Mouse (Mus musculus): ENCODE measurements around the gene Gal3st2b.
"Not testable (repeated sequence)": the region's sequence is repeated elsewhere in the genome, so short reads cannot be mapped to it uniquely, and the experiment has no call there.

Gal3st2b gene

DNA sequence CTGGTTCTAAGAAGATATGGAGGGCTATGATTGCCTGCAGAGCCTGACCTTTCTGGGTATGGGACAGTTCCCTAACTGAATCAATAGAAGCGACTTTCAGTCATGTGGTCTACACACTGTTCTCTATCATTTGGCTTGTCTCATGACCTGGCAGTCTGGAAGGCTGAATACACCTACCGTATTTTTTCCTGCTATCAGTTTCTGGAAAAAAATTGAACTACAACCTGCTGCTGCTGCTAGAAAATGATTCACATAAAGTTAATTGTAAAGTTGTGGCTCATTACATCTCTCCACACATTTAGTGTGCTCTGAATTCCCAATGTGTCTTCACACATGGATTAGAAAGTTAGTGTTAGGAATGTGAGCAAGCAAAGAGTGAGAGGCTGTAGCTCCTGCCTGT is at the start of gene Gal3st2b:
Gene Gal3st2b (plus strand): TSS at position 301 of the 400 bp plus-strand sequence.
- DNase-seq (ENCODE audit: low read depth, low spot score): not testable (repeated sequence)

DNA sequence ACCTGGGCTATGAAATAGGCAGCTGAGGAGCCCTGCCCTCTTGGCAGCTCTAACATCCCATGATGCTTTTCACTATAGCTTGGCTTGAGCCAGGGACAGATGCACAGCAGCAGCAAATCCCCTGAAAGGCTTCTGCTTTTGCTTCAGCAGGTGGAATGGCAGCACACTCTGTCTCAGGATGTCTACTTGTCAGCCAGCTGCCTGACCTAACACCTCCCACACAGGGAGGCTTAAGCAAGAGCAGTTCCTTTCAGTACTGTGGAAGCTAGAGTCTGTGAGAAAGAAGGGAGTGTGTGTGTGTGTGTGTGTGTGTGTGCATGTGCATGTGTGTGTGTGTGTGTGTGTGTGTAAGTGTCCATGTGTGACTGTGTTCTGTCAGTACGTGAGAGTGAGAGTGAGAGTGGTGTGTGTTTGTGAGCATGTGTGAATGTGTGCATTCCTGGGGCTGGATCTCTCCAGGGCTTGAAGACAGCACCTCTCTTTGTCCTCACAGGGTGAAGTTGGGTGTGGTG is 46.5 kb upstream of the Gal3st2b start:
- not testable (repeated sequence) for DNase-seq (ENCODE audit: low read depth, low spot score)

DNA sequence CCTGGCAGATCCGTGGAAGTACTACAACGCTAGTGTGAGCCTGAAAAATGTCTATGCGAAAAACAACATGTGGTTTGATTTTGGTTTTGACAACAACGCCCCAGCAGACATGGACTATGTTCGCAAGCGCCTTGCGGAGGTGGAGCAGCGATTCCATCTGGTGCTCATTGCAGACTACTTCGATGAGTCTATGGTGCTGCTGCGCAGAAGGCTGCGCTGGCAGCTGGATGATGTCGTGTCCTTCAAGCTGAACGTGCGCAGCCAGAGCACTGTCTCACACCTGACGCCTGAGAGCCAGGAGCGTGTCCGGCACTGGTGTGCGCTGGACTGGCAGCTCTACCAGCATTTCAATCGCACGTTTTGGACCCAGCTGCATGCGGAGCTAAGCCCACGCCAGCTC is 43.7 kb upstream of the Gal3st2b start:
- DNase-seq (ENCODE audit: low read depth, low spot score): peak; percentile 22

DNA sequence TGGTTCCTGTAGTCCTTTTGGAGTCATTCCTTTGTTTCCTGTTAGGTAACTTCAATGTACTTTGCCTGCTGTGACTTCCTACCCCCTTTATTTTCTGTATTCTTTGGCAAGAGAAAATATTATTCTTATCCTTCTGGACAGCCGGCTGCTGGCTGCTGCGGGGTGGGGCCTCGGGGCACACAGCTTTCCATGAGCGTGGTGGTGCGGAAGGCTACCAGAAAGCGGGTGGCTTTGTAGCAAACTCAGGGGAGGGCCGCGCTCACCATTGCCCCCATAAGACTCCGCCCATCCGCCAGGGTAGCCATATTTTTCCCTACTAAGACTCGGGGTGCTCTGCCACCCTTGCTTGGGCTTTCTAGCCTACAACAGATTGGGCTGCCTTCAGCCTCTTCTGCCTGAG is 36.3 kb upstream of the Gal3st2b start:
- DNase-seq (ENCODE audit: low read depth, low spot score): not testable (repeated sequence)

DNA sequence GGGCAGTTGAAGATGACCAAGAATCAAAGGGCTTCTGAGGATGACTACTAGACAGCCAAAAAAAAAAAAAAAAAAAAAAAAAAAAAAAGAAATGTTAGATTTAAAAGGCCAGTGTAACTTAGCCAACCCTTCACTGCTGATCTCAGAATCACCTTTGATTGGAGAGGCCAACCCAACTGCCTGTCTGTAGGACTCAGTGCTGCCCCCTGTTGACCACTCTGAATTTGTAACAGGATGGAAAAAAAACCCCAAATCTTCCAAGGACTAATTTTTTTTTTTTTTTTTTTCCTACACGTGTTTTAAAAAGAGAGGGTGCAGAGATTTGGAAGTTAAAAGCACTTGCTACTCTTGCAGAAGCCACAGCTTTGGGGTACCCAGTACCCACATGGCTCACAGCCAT is 27.2 kb upstream of the Gal3st2b start:
- peak; percentile 12 for DNase-seq (ENCODE audit: low read depth, low spot score)

DNA sequence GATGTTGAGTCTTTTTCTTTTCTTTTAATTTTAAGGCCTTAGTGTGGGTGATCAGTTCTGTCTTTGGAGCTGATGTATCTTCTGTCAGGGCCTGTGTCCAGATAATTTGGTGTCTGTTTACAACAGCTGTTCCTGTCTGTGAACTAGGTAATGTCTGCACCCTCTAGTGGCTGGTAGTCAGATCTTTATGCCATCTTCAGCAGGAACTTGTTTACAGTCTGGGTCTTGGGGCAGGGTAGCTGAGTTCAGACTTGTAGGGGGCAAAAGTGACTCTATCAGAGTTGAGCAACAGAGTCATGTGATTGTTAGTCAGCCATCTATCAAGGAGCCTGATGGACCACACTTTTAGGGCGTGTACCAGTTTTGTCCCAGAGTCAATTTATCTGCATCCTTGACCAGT is 20.7 kb upstream of the Gal3st2b start:
- DNase-seq (ENCODE audit: low read depth, low spot score): not testable (repeated sequence)

DNA sequence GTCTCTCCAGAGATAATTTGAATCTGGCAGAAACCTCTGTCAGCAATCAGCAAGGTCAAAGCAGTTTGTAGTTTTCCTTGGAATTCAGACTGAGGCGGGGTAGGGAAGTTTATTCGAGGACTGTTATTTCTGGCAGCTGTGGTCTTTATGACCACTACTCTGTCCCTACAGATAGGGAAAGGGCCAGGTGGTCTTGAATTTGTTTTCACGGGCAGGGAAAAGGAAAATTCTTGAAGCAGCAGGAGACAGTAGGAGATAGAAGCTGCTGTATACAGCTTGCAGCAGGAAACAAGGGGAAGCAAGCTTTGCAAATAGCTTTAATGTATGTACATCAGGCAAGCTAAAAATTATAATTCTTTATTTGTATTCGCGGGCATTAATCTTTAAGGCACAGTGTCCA is 16.8 kb upstream of the Gal3st2b start:
- not testable (repeated sequence) for DNase-seq (ENCODE audit: low read depth, low spot score)

DNA sequence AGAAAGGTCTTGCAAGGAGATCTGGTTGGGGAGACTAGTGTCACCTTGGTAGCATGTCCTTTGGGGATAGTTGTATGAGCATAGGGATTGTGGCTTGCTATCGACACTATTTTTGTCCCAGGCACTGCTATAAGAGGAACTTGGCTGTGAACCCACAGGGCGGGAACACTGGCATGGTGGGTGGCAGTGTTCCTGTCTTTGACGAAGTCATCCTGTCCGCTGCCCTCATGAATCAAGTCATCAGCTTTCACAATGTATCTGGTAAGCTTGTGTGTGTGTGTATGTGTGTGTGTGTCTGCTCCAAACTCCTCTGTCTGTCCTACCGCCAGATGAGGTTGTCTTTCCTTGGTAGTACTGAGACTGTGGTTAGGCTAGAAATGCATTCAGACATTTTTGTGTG is 11.4 kb upstream of the Gal3st2b start:
- not testable (repeated sequence) for DNase-seq (ENCODE audit: low read depth, low spot score)

DNA sequence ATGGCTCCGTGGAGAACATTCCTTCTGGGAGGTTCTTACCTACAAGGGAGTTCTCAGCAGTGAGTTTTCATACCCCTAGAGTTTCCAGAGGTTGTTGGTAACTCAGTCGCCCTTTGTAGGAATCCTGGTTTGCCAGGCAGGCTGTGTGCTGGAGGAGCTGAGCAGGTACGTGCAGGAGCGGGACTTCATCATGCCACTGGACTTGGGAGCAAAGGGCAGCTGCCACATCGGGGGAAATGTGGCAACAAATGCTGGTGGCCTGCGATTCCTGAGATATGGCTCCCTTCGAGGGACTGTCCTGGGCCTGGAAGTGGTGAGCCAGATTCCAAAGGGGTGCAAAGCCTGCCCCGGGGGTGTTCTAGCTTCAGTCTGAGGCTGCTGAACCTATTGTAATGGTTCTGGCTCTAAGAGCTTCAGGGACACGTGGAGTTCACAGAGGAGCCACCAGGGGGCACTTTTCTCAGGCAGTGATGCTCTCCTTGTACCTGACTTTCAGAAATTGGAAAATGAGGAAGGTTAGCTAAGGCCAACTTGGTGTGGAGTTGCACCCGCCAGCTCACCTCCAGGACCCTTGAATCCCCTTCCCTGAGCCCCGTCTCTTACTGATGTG is 9.0 kb upstream of the Gal3st2b start:
- DNase-seq (ENCODE audit: low read depth, low spot score): not testable (repeated sequence)

DNA sequence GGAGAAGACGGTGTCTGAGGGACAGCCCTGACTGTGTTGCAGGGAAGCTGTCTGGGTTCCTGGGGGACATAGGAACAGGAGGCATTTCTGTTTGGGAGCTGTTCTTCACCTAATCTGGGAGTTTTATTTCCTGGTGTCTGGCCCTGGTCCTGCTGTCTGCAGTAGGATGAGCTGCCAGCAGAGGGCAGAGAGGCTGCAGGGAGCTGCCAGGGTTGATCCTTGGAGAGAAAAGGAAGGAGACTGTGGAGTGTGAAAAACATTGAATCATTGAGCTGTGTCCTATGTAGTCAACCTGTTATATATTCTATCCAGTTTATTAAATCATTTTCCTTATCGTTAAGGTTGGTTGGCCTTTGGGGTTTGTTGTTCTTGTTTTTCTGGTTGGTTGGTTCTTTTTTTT is 6.2 kb upstream of the Gal3st2b start:
- not testable (repeated sequence) for DNase-seq (ENCODE audit: low read depth, low spot score)

DNA sequence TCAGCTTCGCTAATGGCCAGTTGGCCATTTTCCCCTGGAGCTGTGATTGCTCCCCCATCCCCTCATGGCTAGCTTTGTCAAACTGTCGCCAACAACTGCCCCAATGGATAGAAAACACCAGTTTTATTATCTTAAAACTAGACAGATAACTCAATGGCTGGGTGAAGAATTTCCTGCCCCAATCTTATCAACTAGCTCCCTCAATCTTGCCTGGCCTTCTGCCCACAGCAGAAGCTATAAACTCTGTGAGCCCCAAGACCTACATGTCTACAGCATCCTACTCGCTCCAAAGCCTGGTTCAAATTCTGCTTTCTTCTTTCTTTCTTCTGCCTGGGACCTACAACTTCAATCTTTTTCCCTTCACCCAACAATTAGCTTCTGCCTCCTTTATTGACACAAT is 951 bp upstream of the Gal3st2b start:
- DNase-seq (ENCODE audit: low read depth, low spot score): not testable (repeated sequence)

DNA sequence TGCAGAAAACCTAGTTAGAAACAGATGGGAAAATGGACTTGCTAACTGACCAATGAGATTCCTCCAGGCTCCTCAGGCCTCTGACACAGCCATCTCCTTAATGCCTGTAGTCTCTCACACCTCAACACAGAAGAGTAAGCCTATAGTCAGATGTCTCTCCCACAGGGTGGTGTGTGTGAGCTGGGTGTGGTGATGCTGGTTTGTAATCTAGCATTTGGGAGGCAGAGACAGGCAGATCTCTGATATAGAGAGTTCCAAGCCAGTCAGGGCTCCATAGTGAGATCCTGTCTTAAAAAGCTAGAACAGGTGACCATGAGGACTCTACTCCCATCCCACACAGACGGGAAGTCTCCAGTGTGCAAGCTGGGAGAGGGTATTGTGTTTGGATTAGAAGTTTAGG is 664 bp downstream of the Gal3st2b start:
- DNase-seq (ENCODE audit: low read depth, low spot score): not testable (repeated sequence)

DNA sequence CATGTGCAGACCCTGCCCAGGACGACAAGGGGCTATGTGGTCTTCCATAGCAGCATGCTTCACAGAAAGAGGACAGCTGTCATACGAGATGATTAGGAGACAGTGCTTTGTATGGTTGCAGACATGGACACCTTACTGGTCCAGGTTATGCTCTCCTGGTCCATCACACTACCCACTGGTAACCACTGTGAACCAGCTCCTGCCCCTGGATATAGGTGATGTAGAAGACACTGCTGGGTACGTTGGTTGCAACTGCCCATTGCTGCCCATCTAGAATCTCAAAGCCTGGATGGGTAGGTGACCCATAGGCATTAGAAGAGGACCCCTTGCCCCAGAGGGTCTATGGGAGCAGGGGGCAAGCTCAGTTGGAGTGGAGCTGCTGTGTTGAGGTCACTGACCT is 1.2 kb downstream of the Gal3st2b start:
- not testable (repeated sequence) for DNase-seq (ENCODE audit: low read depth, low spot score)

DNA sequence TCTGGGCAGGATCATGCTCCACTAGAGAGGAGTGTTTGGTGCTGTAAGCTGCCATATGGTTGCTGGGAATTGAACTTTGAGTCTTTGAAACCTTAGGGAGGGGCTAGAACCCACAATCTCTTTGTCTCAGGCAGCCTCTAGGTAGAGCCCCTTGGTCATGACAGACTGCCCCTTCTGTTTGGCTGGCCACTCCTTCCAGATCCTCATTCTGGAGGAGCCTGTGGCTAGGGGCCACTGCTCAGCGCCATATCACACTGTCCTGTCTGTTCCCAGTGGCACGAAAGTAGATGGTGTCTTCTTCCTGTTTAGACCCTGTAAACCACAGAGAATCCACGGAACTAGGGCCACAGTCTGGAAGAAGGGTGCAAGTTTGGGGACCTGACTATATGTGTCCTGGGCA is 4.5 kb downstream of the Gal3st2b start:
- not testable (repeated sequence) for DNase-seq (ENCODE audit: low read depth, low spot score)

DNA sequence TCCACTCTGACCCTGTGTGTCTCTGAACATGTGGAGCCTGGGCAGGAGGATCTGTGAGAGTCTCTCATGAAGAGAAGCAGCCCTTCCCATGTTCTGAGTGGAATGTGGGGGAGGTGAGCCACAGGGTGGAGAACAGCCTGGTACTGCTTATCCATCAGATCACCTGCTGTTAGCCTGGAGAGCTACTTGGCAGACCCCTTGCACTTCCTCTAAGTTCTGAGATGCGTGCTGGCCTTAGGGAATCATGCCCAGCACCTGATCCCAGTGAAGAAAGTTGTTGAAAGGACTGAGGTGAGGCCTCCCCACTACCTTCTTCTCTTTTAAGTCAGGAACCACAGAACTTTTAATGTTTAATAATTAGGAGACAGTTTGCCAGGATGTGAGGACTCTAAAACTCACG is 5.0 kb downstream of the Gal3st2b start:
- not testable (repeated sequence) for DNase-seq (ENCODE audit: low read depth, low spot score)

DNA sequence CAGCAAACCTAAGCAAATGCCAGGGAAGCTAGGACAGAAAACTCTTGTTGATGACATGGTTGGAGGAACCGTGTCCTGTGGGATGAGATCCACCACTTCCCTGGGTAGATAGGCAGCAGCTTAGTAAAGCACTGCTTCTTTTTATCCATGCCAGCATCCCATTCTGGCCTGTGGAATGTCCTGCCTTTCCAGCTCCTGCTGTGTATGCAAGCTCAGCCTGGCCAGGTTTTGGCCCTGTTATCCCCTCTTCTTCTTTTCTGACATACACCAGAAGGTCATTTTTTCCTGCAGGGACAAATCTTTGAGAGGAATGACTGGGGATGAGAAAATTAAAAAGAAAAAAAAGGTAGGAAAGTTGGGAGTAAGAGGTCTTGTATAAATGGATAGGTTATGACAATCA is 17.3 kb downstream of the Gal3st2b start:
- DNase-seq (ENCODE audit: low read depth, low spot score): not testable (repeated sequence)

DNA sequence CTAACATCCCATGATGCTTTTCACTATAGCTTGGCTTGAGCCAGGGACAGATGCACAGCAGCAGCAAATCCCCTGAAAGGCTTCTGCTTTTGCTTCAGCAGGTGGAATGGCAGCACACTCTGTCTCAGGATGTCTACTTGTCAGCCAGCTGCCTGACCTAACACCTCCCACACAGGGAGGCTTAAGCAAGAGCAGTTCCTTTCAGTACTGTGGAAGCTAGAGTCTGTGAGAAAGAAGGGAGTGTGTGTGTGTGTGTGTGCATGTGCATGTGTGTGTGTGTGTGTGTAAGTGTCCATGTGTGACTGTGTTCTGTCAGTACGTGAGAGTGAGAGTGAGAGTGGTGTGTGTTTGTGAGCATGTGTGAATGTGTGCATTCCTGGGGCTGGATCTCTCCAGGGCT is 19.7 kb downstream of the Gal3st2b start:
- DNase-seq (ENCODE audit: low read depth, low spot score): not testable (repeated sequence)

DNA sequence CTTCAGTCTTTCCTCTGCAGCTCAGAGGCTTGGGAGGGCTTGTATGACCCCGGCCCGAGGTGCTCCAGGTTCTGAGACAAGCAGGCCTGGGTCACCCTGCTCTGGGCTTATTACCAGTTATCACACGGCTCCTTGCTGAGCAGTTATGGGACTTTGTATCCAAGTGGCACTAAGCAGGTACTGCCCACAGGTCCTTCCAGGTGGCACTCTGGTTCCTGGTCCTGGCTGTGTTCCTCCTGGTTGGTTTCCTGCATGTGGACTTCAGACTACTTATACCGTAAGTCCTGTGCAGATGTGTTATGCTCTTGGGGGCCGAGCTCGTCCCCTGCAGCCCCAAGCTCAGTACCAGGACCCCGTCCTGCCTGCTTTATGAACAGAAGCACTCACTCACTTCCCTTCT is 20.3 kb downstream of the Gal3st2b start:
- DNase-seq (ENCODE audit: low read depth, low spot score): not testable (repeated sequence)

DNA sequence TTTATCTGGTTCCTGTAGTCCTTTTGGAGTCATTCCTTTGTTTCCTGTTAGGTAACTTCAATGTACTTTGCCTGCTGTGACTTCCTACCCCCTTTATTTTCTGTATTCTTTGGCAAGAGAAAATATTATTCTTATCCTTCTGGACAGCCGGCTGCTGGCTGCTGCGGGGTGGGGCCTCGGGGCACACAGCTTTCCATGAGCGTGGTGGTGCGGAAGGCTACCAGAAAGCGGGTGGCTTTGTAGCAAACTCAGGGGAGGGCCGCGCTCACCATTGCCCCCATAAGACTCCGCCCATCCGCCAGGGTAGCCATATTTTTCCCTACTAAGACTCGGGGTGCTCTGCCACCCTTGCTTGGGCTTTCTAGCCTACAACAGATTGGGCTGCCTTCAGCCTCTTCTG is 31.0 kb downstream of the Gal3st2b start:
- not testable (repeated sequence) for DNase-seq (ENCODE audit: low read depth, low spot score)

DNA sequence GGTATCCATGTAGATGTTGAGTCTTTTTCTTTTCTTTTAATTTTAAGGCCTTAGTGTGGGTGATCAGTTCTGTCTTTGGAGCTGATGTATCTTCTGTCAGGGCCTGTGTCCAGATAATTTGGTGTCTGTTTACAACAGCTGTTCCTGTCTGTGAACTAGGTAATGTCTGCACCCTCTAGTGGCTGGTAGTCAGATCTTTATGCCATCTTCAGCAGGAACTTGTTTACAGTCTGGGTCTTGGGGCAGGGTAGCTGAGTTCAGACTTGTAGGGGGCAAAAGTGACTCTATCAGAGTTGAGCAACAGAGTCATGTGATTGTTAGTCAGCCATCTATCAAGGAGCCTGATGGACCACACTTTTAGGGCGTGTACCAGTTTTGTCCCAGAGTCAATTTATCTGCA is 48.4 kb downstream of the Gal3st2b start:
- DNase-seq (ENCODE audit: low read depth, low spot score): not testable (repeated sequence)

DNA sequence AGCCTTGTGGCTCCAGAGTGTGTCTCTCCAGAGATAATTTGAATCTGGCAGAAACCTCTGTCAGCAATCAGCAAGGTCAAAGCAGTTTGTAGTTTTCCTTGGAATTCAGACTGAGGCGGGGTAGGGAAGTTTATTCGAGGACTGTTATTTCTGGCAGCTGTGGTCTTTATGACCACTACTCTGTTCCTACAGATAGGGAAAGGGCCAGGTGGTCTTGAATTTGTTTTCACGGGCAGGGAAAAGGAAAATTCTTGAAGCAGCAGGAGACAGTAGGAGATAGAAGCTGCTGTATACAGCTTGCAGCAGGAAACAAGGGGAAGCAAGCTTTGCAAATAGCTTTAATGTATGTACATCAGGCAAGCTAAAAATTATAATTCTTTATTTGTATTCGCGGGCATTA is 52.3 kb downstream of the Gal3st2b start:
- DNase-seq (ENCODE audit: low read depth, low spot score): not testable (repeated sequence)

DNA sequence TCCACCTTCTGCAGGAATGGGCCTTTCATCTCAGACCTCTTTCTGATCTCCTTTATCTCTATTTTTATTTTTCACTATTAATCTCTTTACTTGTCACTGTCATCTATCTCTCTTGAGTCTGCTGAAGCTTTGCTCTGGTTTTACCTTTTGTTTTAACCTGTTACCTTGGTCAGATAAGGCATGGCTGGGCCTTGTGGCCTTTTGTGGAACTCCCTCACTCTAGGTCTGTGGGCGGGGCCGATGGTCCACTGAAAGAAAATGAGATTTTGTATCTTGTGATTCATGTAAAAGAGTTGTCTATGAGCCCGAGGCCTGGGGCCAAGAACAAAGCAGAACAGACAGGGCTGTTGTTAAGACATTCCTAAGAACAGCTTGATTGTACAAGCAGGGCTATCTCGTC is 52.7 kb downstream of the Gal3st2b start:
- not testable (repeated sequence) for DNase-seq (ENCODE audit: low read depth, low spot score)

DNA sequence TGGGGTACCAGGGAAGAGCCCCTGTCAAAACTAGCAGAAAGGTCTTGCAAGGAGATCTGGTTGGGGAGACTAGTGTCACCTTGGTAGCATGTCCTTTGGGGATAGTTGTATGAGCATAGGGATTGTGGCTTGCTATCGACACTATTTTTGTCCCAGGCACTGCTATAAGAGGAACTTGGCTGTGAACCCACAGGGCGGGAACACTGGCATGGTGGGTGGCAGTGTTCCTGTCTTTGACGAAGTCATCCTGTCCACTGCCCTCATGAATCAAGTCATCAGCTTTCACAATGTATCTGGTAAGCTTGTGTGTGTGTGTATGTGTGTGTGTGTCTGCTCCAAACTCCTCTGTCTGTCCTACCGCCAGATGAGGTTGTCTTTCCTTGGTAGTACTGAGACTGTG is 57.7 kb downstream of the Gal3st2b start:
- not testable (repeated sequence) for DNase-seq (ENCODE audit: low read depth, low spot score)

DNA sequence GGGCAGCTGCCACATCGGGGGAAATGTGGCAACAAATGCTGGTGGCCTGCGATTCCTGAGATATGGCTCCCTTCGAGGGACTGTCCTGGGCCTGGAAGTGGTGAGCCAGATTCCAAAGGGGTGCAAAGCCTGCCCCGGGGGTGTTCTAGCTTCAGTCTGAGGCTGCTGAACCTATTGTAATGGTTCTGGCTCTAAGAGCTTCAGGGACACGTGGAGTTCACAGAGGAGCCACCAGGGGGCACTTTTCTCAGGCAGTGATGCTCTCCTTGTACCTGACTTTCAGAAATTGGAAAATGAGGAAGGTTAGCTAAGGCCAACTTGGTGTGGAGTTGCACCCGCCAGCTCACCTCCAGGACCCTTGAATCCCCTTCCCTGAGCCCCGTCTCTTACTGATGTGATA is 60.2 kb downstream of the Gal3st2b start:
- not testable (repeated sequence) for DNase-seq (ENCODE audit: low read depth, low spot score)
